Mouse (Mus musculus) bone marrow macrophage, adult 2 months (primary cell): Measurements from ENCODE around the gene Vmn1r21.

Experiments
- CTCF ChIP-seq: IDR thresholded peaks from 2 replicates; pipeline ENCODE4 v1.5.1; 2012; ENCODE audit warnings: low read depth, mild to moderate bottlenecking, low read length, moderate library complexity
- POLR2A ChIP-seq: IDR thresholded peaks from 2 replicates; pipeline ENCODE4 v1.6.1; 2012; ENCODE audit warnings: mild to moderate bottlenecking, low read depth, low read length, borderline replicate concordance

DNA sequence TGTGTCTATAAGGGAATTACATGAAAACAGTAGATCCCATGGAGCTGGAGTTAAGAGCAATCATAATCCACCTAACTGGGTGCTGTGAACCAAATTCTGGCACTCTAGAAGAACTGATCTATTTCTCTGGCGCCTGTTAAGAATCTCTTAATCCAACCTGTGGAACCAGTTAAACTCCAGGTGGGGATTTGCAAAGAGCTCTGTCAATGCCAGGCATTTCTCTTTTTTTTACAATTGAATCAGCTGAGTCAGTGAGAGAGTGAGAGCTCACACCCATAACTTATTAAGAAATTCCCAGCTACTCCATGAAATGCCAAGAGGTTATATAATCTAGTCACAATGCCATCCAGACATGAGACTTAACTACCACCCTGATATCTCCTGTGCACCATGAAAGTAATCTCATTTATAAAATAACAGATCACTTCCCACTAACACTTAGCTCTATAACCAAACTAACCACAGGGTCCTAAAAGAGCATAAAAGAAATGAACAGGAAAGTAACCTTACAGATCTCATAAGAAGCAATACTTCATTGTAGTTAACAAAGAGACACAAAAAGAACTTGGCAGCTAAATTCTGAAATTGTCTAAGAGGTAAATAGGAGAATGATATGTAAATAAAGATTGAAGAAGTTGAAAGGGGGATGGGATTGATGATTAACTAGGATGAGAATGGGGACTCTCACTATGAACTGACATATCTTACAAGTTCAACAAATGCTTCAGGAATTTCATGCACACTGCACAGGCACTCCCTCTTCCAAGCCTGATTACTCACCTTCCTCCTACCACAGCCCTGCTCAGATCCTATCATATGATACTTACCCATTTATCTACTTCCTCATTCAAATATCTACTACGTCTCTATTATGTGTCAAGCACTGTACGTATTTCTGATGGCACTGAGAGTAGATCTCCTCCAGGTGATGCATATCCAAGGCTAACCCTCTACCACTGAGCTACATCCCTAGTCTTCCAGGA is 38.1 kb downstream of the Vmn1r21 start:
- TF ChIP-seq CTCF (no peak), POLR2A (no peak)
